Mouse (Mus musculus): ENCODE measurements at regions not wholly inside any gene's neighbourhood (a gene's known extent, or its start where the extent isn't known, plus 50 kb on each side); places are given as distances from the start of the nearest gene placed in this dataset.

DNA sequence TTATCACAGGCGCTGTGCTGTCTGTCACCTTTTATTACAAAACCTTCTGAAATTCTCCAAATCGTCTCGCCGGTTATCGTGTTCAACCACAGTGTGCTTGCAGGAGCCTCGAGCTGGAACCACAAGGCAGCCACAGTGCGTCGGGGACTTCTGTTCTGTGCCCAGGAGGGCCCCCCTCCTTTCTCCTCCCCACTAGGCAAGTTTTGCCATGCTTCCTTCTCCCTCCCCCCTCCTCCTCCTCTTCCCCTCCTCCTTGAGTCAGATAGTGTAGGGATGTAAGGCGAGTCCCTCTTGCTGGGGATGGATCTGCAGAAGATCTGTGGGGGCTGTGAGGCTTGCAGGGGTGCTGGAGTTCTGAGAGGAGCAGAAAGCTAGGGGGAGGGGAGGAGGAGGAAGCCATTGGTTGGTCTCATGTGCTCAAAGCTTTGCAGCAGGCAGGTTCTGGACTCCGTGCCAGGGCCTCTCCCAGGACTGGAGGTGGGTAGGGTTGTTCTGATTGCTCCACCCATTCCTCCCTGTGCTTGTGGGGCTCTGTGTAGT lies 262.5 kb downstream of the Uaca start:
- peaks cover 3% of the 10 kb centered on the region; the same call in 1 of the 2 replicates for H3K9me3 ChIP-seq (ENCODE audit: control insufficient read depth, low read depth, low read length)
- no peak overlapping the region for H3K27ac ChIP-seq (ENCODE audit: low read length)
- no peak overlapping the region for H3K4me3 ChIP-seq (ENCODE audit: low read depth, low read length)
- H3K9ac ChIP-seq (replicated peaks; ENCODE audit: low read depth, low read length), result no peak overlapping the region
- peaks cover 27% of the 10 kb centered on the region for H3K4me1 ChIP-seq (ENCODE audit: control insufficient read depth, insufficient read depth, low read length)
- no peaks in the 10 kb centered on the region for H3K27me3 ChIP-seq (ENCODE audit: control insufficient read depth, insufficient read depth, low read length)
- ATAC-seq (ENCODE audit: insufficient number of reproducible peaks, insufficient read depth, low FRiP score, low read depth), result no peak
- WGBS, result 47% methylated on average over 10 of the region's 10 CpGs
- no peak overlapping the region for H3K4me2 ChIP-seq (replicated peaks; ENCODE audit: low read depth, low read length)
- H3K36me3 ChIP-seq (ENCODE audit: control insufficient read depth, insufficient read depth, low read length), result no peaks in the 10 kb centered on the region

DNA sequence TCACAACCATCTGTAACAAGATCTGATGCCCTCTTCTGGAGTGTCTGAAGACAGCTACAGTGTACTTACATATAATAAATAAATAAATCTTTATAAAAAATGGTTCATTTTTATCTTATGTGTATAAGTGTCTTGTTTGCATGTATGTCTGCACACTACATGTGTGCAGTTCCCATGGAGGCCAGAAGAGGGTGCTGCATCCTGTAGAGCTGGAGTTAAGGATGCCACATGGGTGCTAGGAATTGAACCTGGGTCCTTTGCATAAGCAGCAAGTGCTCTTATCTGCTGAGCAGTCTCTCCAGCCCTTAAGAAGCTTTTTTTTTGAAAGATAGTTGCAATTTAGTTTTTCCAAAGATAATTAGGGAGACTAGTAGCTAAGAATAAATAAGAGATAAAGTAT lies 264.9 kb downstream of the Uaca start:
- Histone ChIP-seq H3K36me3 (ENCODE audit: control insufficient read depth, insufficient read depth, low read length) (no peaks in the 10 kb centered on the region), H3K4me3 (ENCODE audit: low read depth, low read length) (no peak overlapping the region), H3K27me3 (ENCODE audit: control insufficient read depth, insufficient read depth, low read length) (no peaks in the 10 kb centered on the region), H3K27ac (ENCODE audit: low read length) (no peak overlapping the region), H3K4me2 (replicated peaks; ENCODE audit: low read depth, low read length) (no peak overlapping the region), H3K9me3 (ENCODE audit: control insufficient read depth, low read depth, low read length) (peaks cover 3% of the 10 kb centered on the region; the same call in 1 of the 2 replicates), H3K4me1 (ENCODE audit: control insufficient read depth, insufficient read depth, low read length) (peaks cover 22% of the 10 kb centered on the region), H3K9ac (replicated peaks; ENCODE audit: low read depth, low read length) (no peak overlapping the region)
- no peak for ATAC-seq (ENCODE audit: insufficient number of reproducible peaks, insufficient read depth, low FRiP score, low read depth)

DNA sequence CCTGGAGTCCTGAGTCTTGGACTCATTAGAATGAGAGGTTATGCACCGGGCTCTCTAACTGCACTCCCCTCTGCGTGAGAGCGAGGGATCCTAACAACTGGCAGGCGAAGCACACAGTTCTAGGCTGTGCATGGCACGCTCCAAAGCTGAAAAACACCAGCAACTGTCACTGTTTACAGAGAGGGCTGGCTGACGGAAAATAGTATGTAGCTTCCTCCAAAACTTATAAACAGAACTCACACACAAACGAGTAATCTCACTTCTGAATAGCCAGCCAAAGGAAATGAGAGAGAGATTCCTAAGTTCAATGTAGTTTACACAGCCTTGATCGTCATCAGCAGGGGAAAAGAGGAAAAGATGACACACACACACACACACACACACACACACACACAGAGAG lies 266.6 kb downstream of the Uaca start:
- H3K9me3 ChIP-seq (ENCODE audit: control insufficient read depth, low read depth, low read length), result peaks cover 3% of the 10 kb centered on the region; the same call in 1 of the 2 replicates
- 50% methylated on average over 8 of the region's 8 CpGs for whole genome bisulfite sequencing
- H3K27ac ChIP-seq (ENCODE audit: low read length), result no peak overlapping the region
- no peak overlapping the region for H3K9ac ChIP-seq (replicated peaks; ENCODE audit: low read depth, low read length)
- H3K4me2 ChIP-seq (replicated peaks; ENCODE audit: low read depth, low read length), result no peak overlapping the region
- no peaks in the 10 kb centered on the region for H3K27me3 ChIP-seq (ENCODE audit: control insufficient read depth, insufficient read depth, low read length)
- H3K4me3 ChIP-seq (ENCODE audit: low read depth, low read length), result no peak overlapping the region
- peaks cover 19% of the 10 kb centered on the region for H3K4me1 ChIP-seq (ENCODE audit: control insufficient read depth, insufficient read depth, low read length)
- H3K36me3 ChIP-seq (ENCODE audit: control insufficient read depth, insufficient read depth, low read length), result no peaks in the 10 kb centered on the region
- ATAC-seq (ENCODE audit: insufficient number of reproducible peaks, insufficient read depth, low FRiP score, low read depth), result no peak

DNA sequence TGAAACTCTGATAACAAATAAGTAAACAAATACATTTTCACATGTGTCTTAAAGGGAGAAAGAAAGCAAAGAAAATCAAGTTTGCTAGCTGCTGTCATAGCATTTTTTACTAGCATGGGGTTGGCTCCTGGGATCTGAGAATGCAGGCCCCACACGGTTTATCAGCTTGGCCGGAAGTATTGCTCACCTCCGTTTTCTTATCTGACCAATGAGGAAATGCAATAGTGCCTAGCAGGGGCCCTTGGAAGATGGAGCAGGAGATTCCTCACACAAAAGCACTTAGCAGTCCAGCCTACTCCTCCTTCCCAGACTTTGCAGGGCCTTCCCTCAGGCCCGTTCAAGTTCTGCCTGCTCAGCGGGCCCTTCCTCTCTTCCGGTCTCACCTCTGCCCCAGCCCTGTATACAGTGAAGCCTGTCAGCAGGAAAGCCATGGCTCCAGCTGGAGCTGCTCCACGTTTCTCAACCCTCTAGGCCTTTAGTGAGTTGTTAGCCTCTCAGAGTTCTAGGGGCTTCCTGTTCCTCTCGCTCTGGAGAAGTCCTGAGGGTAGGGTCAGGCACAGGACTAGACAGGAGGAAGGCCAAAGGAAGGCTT lies 270.5 kb downstream of the Uaca start:
- 35% methylated on average over 8 of the region's 8 CpGs for WGBS
- no peak overlapping the region for H3K27ac ChIP-seq (ENCODE audit: low read length)
- H3K4me3 ChIP-seq (ENCODE audit: low read depth, low read length), result no peak overlapping the region
- no peaks in the 10 kb centered on the region for H3K36me3 ChIP-seq (ENCODE audit: control insufficient read depth, insufficient read depth, low read length)
- no peak overlapping the region for H3K9ac ChIP-seq (replicated peaks; ENCODE audit: low read depth, low read length)
- peaks cover 9% of the 10 kb centered on the region; the same call in 1 of the 2 replicates for H3K4me1 ChIP-seq (ENCODE audit: control insufficient read depth, insufficient read depth, low read length)
- no peak; the same call in 1 of the 2 replicates for ATAC-seq (ENCODE audit: insufficient number of reproducible peaks, insufficient read depth, low FRiP score, low read depth)
- H3K27me3 ChIP-seq (ENCODE audit: control insufficient read depth, insufficient read depth, low read length), result no peaks in the 10 kb centered on the region
- H3K4me2 ChIP-seq (replicated peaks; ENCODE audit: low read depth, low read length), result no peak overlapping the region
- peaks cover 3% of the 10 kb centered on the region; the same call in 1 of the 2 replicates for H3K9me3 ChIP-seq (ENCODE audit: control insufficient read depth, low read depth, low read length)

DNA sequence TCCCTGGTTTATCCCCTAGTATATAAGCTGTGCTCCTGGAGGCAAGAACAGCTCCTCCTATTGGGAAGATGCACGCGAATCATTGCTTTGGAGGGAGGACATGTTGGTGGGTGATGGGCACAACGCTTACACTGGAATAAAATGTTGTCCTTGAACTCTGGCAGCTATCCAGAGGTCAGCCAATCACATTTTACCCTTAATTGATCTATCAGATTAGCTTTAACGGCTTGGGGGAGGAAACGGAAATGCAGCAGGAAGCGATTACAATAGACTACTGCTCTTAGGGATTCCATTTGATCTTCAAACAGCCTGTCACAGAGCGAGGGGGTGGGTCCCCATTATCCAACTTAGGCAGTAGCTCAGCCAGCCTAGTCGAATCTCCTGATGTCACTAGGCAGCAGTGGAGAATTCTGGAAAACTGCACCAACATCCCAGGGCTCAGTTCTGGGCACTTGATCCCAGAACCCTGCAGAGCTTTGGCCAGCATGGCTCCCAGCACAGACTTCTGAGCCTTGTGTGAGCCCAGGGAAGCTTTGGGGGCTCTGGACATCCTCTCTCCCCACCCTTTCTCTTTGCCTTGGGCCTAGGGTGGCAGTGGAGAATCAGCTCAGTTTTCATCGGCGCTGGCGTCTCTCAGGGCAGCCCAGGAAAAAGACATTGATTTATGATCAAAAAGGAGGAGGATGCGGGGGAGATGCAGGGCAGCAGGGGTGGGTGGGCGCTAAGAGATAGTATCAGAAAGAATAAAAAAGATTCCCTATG lies 275.4 kb downstream of the Uaca start:
- no peak overlapping the region for H3K4me3 ChIP-seq (ENCODE audit: low read depth, low read length)
- H3K4me2 ChIP-seq (replicated peaks; ENCODE audit: low read depth, low read length), result no peak overlapping the region
- WGBS, result 28% methylated on average over 13 of the region's 13 CpGs
- H3K27me3 ChIP-seq (ENCODE audit: control insufficient read depth, insufficient read depth, low read length), result no peaks in the 10 kb centered on the region
- 0 out of 2 replicates have a peak, but pooled peaks cover 4% of the 10 kb centered on the region for H3K4me1 ChIP-seq (ENCODE audit: control insufficient read depth, insufficient read depth, low read length)
- no peak overlapping the region for H3K27ac ChIP-seq (ENCODE audit: low read length)
- no peaks in the 10 kb centered on the region for H3K9me3 ChIP-seq (ENCODE audit: control insufficient read depth, low read depth, low read length)
- no peak overlapping the region for H3K9ac ChIP-seq (replicated peaks; ENCODE audit: low read depth, low read length)
- ATAC-seq (ENCODE audit: insufficient number of reproducible peaks, insufficient read depth, low FRiP score, low read depth), result no peak
- H3K36me3 ChIP-seq (ENCODE audit: control insufficient read depth, insufficient read depth, low read length), result no peaks in the 10 kb centered on the region

DNA sequence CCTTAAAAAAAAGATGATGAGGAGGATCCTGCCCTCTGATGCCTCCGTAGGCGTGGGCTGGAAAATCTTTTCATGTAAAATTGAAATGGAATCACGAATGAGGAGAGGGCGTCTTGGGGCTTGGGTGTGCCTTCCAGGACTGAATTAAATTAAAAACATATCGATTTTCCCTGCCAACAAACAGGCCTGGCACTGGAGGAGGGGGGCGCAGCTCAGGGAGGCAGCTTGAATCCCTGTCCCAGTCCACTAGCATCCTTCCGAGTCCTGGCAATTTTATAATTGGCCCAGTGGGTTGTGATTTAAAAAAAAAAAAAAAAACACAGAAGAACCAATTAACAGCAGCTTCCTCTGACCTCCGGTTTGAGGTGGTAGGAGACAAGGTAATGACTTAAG lies 276.0 kb downstream of the Uaca start:
- ATAC-seq (ENCODE audit: insufficient number of reproducible peaks, insufficient read depth, low FRiP score, low read depth), result no peak
- 57% methylated on average over 8 of the region's 8 CpGs for WGBS
- no peaks in the 10 kb centered on the region for H3K27me3 ChIP-seq (ENCODE audit: control insufficient read depth, insufficient read depth, low read length)
- no peaks in the 10 kb centered on the region for H3K36me3 ChIP-seq (ENCODE audit: control insufficient read depth, insufficient read depth, low read length)
- no peak overlapping the region for H3K9ac ChIP-seq (replicated peaks; ENCODE audit: low read depth, low read length)
- H3K4me2 ChIP-seq (replicated peaks; ENCODE audit: low read depth, low read length), result no peak overlapping the region
- no peak overlapping the region for H3K4me3 ChIP-seq (ENCODE audit: low read depth, low read length)
- no peaks in the 10 kb centered on the region for H3K4me1 ChIP-seq (ENCODE audit: control insufficient read depth, insufficient read depth, low read length)
- no peaks in the 10 kb centered on the region for H3K9me3 ChIP-seq (ENCODE audit: control insufficient read depth, low read depth, low read length)
- H3K27ac ChIP-seq (ENCODE audit: low read length), result no peak overlapping the region

DNA sequence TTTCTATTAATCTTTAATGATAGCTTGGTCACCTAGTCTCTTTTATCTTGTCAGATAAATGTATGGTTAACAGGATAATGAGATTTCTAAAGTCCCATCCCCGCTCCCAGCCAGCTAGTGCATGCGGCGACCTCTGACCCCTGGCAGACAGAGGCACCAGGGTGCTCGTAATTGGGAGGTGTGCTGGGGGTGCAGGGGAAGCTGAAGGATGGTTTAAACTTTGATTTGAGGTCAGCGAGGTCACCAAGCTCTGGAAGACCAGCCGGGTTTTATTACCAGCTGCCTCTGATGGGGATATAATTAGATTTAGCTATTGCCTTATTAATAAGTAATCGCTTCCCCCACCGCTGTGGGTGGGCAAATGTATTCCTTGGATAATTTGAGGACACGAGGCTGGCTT lies 276.5 kb downstream of the Uaca start:
- no peak overlapping the region for H3K9ac ChIP-seq (replicated peaks; ENCODE audit: low read depth, low read length)
- H3K4me3 ChIP-seq (ENCODE audit: low read depth, low read length), result no peak overlapping the region
- WGBS, result 38% methylated on average over 9 of the region's 9 CpGs
- no peaks in the 10 kb centered on the region for H3K36me3 ChIP-seq (ENCODE audit: control insufficient read depth, insufficient read depth, low read length)
- no peaks in the 10 kb centered on the region for H3K27me3 ChIP-seq (ENCODE audit: control insufficient read depth, insufficient read depth, low read length)
- H3K9me3 ChIP-seq (ENCODE audit: control insufficient read depth, low read depth, low read length), result no peaks in the 10 kb centered on the region
- H3K27ac ChIP-seq (ENCODE audit: low read length), result no peak overlapping the region
- H3K4me1 ChIP-seq (ENCODE audit: control insufficient read depth, insufficient read depth, low read length), result no peaks in the 10 kb centered on the region
- H3K4me2 ChIP-seq (replicated peaks; ENCODE audit: low read depth, low read length), result no peak overlapping the region
- no peak for ATAC-seq (ENCODE audit: insufficient number of reproducible peaks, insufficient read depth, low FRiP score, low read depth)

DNA sequence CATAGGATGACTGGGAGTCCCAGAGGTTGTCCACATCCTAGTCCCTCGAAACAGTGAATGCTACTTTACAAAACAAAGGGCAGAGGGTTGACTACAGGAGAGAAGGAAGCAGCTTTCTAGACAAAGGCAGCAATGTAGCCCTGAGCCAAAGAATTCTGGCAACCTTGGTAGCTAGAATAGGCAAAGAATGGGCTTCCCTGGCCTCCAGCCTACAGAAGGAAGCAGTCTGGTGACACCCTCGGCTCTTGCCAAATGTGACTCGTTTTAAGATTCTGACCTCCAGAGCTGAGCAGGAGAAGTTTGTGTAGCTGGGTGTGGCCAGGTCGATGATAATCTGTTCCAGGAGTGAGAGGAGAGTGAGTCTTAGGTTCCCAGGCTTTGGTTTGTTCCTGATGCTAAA lies 279.1 kb downstream of the Uaca start:
- WGBS, result 52% methylated on average over 4 of the region's 4 CpGs
- Histone ChIP-seq H3K4me2 (replicated peaks; ENCODE audit: low read depth, low read length) (no peak overlapping the region), H3K36me3 (ENCODE audit: control insufficient read depth, insufficient read depth, low read length) (no peaks in the 10 kb centered on the region), H3K4me3 (ENCODE audit: low read depth, low read length) (no peak overlapping the region), H3K9me3 (ENCODE audit: control insufficient read depth, low read depth, low read length) (no peaks in the 10 kb centered on the region), H3K4me1 (ENCODE audit: control insufficient read depth, insufficient read depth, low read length) (no peaks in the 10 kb centered on the region), H3K9ac (replicated peaks; ENCODE audit: low read depth, low read length) (no peak overlapping the region), H3K27me3 (ENCODE audit: control insufficient read depth, insufficient read depth, low read length) (no peaks in the 10 kb centered on the region), H3K27ac (ENCODE audit: low read length) (no peak overlapping the region)
- ATAC-seq (ENCODE audit: insufficient number of reproducible peaks, insufficient read depth, low FRiP score, low read depth), result no peak
